Mouse (Mus musculus) kidney, embryonic 14.5 days (tissue): ENCODE measurements at regions not wholly inside any gene's neighbourhood (a gene's known extent, or its start where the extent isn't known, plus 50 kb on each side); places are given as distances from the start of the nearest gene placed in this dataset.

Source experiments
- ATAC-seq: fragments of 200-750 bp; cut with Nextera tagmentation; 2 replicates; pipeline ENCODE4 v1.8.0; 2017; ENCODE audit warnings: moderate number of reproducible peaks, mild to moderate bottlenecking, moderate TSS enrichment, moderate library complexity; ENCODE audit not compliant: low FRiP score, low TSS enrichment
- H3K27ac ChIP-seq: fragments of 300-500 bp; sonication (generic); 2 replicates; pipeline ENCODE4 v1.5.1; 2014; ENCODE audit warnings: low read depth, mild to moderate bottlenecking, low read length, moderate library complexity, mixed read lengths
- H3K27me3 ChIP-seq: fragments of 300-500 bp; sonication (generic); 2 replicates; pipeline ENCODE4 v1.6.1; 2014; ENCODE audit warnings: mild to moderate bottlenecking, low read length; ENCODE audit not compliant: control insufficient read depth, insufficient read depth
- H3K36me3 ChIP-seq: fragments of 300-500 bp; sonication (generic); 2 replicates; pipeline ENCODE4 v1.6.1; 2014; ENCODE audit warnings: low read length, mixed read lengths; ENCODE audit not compliant: control insufficient read depth, insufficient read depth
- H3K4me1 ChIP-seq: fragments of 300-500 bp; sonication (generic); 2 replicates; pipeline ENCODE4 v1.6.1; 2014; ENCODE audit warnings: low read length, mixed read lengths; ENCODE audit not compliant: control insufficient read depth, insufficient read depth
- H3K4me2 ChIP-seq: fragments of 300-500 bp; sonication (generic); replicated peaks from 2 replicates; pipeline ENCODE4 v1.6.1; 2014; ENCODE audit warnings: low read depth, mild to moderate bottlenecking, low read length
- H3K4me3 ChIP-seq: fragments of 300-500 bp; sonication (generic); 2 replicates; pipeline ENCODE4 v1.5.1; 2014; ENCODE audit warnings: mild to moderate bottlenecking, low read length
- H3K9ac ChIP-seq: fragments of 300-500 bp; sonication (generic); 2 replicates; pipeline ENCODE4 v1.6.1; 2014; ENCODE audit warnings: low read depth, mild to moderate bottlenecking, low read length, moderate library complexity
- H3K9me3 ChIP-seq: fragments of 300-500 bp; sonication (generic); 2 replicates; pipeline ENCODE4 v1.6.1; 2016; ENCODE audit warnings: low read length; ENCODE audit not compliant: control insufficient read depth
- WGBS: fragments of 180-500 bp; shearing (Covaris S2); extraction: QIAGEN DNeasy Blood & Tissue Kit; methylation state at CpG from one replicate; pipeline ENCODE4 v1.1.7; 2014; 5-methylcytosine and 5-hydroxymethylcytosine counted together

DNA sequence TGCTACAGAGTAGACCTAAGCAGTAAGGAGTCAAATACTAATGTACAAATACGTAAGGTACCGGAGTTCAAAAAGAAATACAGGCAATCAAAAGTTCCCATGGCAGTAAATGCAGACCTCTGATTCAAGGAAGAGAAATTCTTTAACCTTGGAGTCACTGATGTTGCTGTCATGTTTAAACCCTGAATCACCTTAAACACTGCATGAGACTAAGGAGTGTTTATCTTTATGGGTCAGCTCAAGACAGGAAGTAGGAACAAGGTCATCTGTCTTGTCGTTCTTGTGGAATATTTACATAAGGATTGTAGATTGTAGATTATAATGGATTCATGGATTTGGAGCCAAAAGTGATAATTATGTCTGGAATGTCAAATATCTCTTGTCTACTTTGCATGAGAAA, 1708.7 kb upstream of the Slc10a2 start:
- Histone ChIP-seq H3K27me3 (no peaks in the 10 kb centered on the region), H3K4me2 (no peak overlapping the region), H3K27ac (no peak overlapping the region), H3K9me3 (no peaks in the 10 kb centered on the region), H3K36me3 (no peaks in the 10 kb centered on the region), H3K9ac (no peak overlapping the region), H3K4me1 (no peaks in the 10 kb centered on the region), H3K4me3 (no peak overlapping the region)
- no peak for ATAC-seq
- 50% methylated on average over 3 of the region's 3 CpGs for WGBS

DNA sequence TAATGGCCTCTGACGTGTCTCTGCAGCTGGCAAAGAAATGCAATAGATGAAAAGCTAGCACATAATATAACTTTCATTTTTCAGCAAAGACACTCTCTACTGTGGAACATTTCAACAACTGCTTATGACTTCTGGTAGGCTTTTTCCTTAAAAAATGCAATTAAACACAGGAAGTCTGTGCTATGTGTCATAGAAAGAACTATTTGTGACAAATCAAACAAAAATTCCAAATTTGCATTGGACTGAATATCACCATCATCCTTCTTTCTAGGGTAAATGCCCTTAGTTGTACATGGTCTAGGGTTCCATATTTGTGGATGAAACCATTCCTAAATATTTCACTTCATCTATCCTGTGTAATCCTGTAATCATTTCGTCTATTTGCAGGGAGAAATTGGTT, 1702.0 kb upstream of the Slc10a2 start:
- H3K36me3 ChIP-seq = no peaks in the 10 kb centered on the region
- WGBS = 64% methylated on average over 2 of the region's 2 CpGs
- H3K4me2 ChIP-seq = no peak overlapping the region
- no peaks in the 10 kb centered on the region for H3K27me3 ChIP-seq
- no peak overlapping the region for H3K9ac ChIP-seq
- H3K4me1 ChIP-seq = no peaks in the 10 kb centered on the region
- H3K4me3 ChIP-seq = no peak overlapping the region
- H3K9me3 ChIP-seq = no peaks in the 10 kb centered on the region
- no peak for ATAC-seq
- no peak overlapping the region for H3K27ac ChIP-seq

DNA sequence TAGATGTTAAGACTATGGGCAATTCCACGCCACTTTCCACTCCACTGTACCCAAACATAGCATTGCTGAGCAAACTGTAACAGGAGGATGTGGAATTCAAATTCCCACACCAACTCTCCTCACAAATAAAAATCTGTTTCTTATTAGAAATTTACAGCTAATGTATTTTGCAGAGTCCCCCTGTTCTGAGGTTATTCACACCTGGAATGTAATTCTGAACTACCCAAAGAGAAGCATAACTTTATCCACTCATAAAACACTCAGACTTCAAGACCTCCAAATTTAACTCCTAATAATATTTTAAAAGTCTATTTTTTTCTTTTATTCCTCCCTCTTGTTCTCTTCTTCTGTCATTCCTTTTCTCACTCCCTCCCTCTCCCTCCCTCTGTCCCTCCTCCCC, 1698.0 kb upstream of the Slc10a2 start:
- no peaks in the 10 kb centered on the region for H3K9me3 ChIP-seq
- WGBS = 68% methylated on average over 1 of the region's 1 CpGs
- H3K4me2 ChIP-seq = no peak overlapping the region
- no peak overlapping the region for H3K4me3 ChIP-seq
- H3K27me3 ChIP-seq = no peaks in the 10 kb centered on the region
- H3K4me1 ChIP-seq = no peaks in the 10 kb centered on the region
- no peaks in the 10 kb centered on the region for H3K36me3 ChIP-seq
- no peak overlapping the region for H3K27ac ChIP-seq
- ATAC-seq = no peak
- H3K9ac ChIP-seq = no peak overlapping the region

DNA sequence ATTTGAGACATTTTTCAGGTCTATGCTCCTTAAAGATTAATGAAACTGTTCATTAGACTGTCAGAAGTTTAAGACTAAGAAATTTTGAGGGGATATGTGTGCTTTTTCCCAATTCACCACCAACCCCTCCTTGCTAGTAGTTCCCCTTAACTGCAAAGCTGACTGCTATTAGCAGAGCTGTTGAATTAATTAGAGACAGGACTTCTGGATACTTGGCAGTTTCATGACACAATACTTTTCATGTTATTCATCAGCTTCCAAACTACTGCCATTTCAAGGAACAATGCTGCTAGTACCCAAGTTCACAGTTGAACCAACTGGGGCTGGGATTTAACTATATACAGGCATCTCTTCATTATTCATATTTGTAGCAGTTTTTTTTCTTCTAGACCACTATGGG, 1695.9 kb upstream of the Slc10a2 start:
- no peaks in the 10 kb centered on the region for H3K9me3 ChIP-seq
- ATAC-seq = no peak
- H3K9ac ChIP-seq = no peak overlapping the region
- no peak overlapping the region for H3K4me2 ChIP-seq
- no peaks in the 10 kb centered on the region for H3K4me1 ChIP-seq
- H3K4me3 ChIP-seq = no peak overlapping the region
- H3K27me3 ChIP-seq = no peaks in the 10 kb centered on the region
- no peaks in the 10 kb centered on the region for H3K36me3 ChIP-seq
- H3K27ac ChIP-seq = no peak overlapping the region

DNA sequence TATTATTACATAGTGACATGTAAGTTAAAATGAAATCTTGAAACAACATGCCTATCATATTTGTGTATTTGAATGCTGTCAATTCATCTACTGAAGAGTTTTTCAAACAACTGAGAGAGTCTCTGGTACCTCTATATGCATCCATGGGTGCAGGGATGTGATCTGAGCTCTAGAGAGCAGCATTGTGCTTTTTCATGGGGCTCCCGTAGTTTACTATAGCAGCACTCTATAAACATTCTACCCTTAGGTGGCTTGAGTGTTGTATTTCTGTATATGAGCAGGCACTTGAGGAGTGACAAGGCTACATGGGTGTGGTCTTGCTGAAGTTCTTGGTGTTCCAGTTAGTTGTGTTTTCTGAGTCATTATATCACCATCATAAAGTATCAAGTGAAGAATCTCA, 1683.9 kb upstream of the Slc10a2 start:
- no peak for ATAC-seq

DNA sequence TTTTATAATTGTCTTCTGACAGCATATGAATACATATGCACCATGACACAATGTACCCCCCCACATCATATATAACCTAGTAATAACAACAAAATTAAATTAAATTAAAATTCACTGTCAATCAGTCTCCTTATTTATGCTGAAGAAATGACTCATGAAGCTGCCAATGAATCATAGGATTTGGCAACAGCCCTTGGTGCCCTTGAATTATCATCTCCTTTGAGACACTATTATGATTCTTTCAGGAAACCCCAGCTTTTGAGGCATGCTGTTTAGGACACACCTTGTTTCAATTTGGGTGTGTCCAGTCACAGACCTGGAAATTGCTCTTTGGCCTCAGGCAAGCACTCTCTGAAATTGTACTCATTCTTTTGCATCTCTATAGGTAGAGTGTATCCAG, 1675.8 kb upstream of the Slc10a2 start:
- Histone ChIP-seq H3K4me2 (no peak overlapping the region), H3K4me1 (no peaks in the 10 kb centered on the region), H3K27me3 (no peaks in the 10 kb centered on the region), H3K9me3 (no peaks in the 10 kb centered on the region), H3K9ac (no peak overlapping the region), H3K36me3 (no peaks in the 10 kb centered on the region), H3K27ac (no peak overlapping the region), H3K4me3 (no peak overlapping the region)
- ATAC-seq = no peak

More for the DNA sequence above, 1683.9 kb upstream of the Slc10a2 start:
- H3K9ac ChIP-seq = no peak overlapping the region
- 73% methylated on average over 1 of the region's 1 CpGs for WGBS
- H3K27me3 ChIP-seq = no peaks in the 10 kb centered on the region
- no peaks in the 10 kb centered on the region for H3K9me3 ChIP-seq
- no peak overlapping the region for H3K4me2 ChIP-seq
- H3K36me3 ChIP-seq = no peaks in the 10 kb centered on the region
- H3K4me1 ChIP-seq = no peaks in the 10 kb centered on the region
- no peak overlapping the region for H3K4me3 ChIP-seq
- H3K27ac ChIP-seq = no peak overlapping the region

DNA sequence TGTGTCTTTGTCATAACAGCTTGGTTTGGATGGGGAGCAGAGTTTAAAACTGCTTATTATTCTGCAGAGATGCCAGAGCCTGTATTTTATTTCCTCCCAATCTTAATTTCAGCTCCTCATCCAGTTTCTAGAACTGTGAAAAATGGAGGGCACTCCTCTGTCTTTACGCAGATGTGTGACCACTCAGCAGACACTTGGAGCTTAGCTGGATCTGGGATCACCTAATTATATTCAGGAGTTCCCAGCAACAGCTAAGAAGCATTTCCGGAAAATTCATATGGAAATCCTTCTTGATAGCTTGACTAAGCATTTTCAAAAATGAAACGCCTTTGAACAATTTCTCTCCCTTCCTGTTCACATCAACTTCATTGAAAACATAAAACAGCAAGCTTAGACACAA, 1670.0 kb upstream of the Slc10a2 start:
- no peak overlapping the region for H3K4me2 ChIP-seq
- no peak overlapping the region for H3K27ac ChIP-seq
- 85% methylated on average over 3 of the region's 3 CpGs for WGBS
- H3K9ac ChIP-seq = no peak overlapping the region
- no peaks in the 10 kb centered on the region for H3K9me3 ChIP-seq
- H3K36me3 ChIP-seq = no peaks in the 10 kb centered on the region
- no peaks in the 10 kb centered on the region for H3K27me3 ChIP-seq
- H3K4me1 ChIP-seq = no peaks in the 10 kb centered on the region
- ATAC-seq = no peak
- H3K4me3 ChIP-seq = no peak overlapping the region

DNA sequence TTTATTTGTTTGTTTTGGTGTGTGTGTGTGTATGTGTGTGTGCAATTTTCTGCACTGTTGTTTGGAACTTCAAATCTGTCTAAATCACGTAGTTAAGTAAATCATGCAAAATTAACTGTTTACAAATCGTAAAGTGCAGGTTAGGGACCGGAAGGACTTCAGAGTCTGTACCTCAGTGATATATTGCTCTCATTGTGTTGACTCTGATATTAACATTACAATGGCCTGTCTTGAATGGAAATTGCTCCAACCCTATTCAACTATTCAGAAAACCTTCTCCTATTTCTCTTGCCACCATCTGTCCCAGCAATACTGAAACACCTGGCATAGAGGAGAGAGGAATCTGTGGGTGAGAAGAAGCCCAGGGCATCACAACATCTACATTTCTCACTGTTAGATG, 1624.4 kb upstream of the Slc10a2 start:
- Histone ChIP-seq H3K9ac (no peak overlapping the region), H3K4me3 (no peak overlapping the region), H3K27me3 (no peaks in the 10 kb centered on the region), H3K9me3 (no peaks in the 10 kb centered on the region), H3K36me3 (no peaks in the 10 kb centered on the region), H3K4me1 (no peaks in the 10 kb centered on the region), H3K4me2 (no peak overlapping the region), H3K27ac (no peak overlapping the region)
- WGBS = 54% methylated on average over 3 of the region's 3 CpGs
- no peak for ATAC-seq

DNA sequence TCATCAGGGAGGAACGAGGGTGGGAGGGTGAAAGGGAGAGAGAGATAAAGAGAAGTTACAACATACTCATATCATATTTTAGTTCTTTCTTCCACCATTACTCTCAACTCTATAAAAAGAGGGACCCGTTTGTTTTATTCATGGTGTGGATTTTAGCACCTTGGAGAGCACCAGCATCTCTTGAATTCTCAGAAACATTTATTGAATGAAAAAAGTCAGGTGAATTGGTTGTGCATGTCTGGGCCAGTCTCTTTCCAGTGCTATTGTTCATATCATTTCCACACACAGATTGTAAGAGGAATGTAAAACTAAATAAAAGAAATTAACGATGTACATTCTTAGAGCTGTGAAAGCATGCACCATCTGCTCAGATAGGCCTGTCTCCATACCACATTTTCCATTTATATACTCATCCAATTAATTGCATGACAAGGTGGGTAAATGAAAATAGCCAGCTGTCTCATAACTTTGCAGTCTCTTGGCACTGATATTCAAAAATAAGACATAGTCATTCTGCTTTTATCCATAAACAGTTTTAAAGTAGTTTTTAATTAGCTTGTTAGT, 1603.8 kb upstream of the Slc10a2 start:
- no peak for ATAC-seq

DNA sequence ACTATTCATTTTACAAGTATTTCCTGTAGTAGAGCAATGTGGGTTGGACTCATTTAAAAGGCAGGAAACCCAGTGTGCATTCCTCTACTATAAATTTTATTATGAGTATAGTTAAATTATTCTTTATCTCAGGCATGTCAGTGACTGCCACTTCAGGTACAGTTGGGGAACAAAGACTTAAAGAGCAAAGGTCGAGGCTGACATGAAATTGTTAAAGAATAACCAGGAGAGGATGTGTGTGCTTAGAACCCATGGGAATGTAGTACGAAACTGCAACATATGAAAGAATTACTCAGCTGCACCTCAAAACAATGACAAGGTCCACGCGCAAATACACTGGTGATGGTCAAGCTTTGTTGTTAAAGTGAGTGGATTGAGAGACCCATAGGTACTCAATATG, 1583.4 kb upstream of the Slc10a2 start:
- Histone ChIP-seq H3K9ac (no peak overlapping the region), H3K9me3 (no peaks in the 10 kb centered on the region), H3K27me3 (no peaks in the 10 kb centered on the region), H3K4me3 (no peak overlapping the region), H3K36me3 (no peaks in the 10 kb centered on the region), H3K4me1 (no peaks in the 10 kb centered on the region), H3K27ac (no peak overlapping the region), H3K4me2 (no peak overlapping the region)
- WGBS = 80% methylated on average over 4 of the region's 4 CpGs
- ATAC-seq = no peak

More for the DNA sequence above, 1603.8 kb upstream of the Slc10a2 start:
- no peak overlapping the region for H3K4me3 ChIP-seq
- no peaks in the 10 kb centered on the region for H3K9me3 ChIP-seq
- no peaks in the 10 kb centered on the region for H3K36me3 ChIP-seq
- no peaks in the 10 kb centered on the region for H3K27me3 ChIP-seq
- no peak overlapping the region for H3K27ac ChIP-seq
- WGBS = 77% methylated on average over 3 of the region's 3 CpGs
- H3K4me2 ChIP-seq = no peak overlapping the region
- no peaks in the 10 kb centered on the region for H3K4me1 ChIP-seq
- H3K9ac ChIP-seq = no peak overlapping the region
